Mouse (Mus musculus) cerebellum, postnatal 4 days (tissue): ENCODE results near the gene Uncx.
"Not testable (repeated sequence)": the region's sequence is repeated elsewhere in the genome, so short reads cannot be mapped to it uniquely, and the experiment has no call there.

Experiments used
- DNase-seq, 2 experiments: peaks; one replicate each; pipeline ENCODE4 v3.0.0; 2022; ENCODE audit warnings: low spot score in 2 of 2, mixed read lengths in 1 of 2

Uncx gene

GRCm38 (mm10) chr5:139561363-139562001, 18.2 kb downstream of the Uncx start:
- DNase-seq: no peak

DNA sequence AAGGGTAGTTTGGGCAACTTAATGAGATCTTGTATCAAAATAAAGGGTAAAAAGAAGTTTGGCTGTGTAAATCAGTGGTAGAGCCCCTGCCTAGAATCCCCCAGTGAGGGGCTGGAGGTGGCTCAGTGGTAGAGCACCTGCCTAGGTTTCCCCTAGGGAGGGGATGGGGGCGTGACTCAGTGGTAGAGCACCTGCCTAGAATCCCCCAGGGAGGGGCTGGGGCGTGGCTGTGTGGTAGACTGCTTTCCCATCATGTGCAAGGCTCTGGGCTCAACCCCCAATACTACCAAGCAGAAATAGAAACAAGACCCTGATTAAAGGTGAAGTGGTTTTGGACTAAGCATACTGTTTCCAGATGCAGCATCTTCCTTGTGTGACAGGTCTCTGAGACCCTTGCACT, 21.4 kb downstream of the Uncx start:
- no peak for DNase-seq

GRCm38 (mm10) chr5:139565462-139565861, 22.2 kb downstream of the Uncx start:
- DNase-seq: no peak

DNA sequence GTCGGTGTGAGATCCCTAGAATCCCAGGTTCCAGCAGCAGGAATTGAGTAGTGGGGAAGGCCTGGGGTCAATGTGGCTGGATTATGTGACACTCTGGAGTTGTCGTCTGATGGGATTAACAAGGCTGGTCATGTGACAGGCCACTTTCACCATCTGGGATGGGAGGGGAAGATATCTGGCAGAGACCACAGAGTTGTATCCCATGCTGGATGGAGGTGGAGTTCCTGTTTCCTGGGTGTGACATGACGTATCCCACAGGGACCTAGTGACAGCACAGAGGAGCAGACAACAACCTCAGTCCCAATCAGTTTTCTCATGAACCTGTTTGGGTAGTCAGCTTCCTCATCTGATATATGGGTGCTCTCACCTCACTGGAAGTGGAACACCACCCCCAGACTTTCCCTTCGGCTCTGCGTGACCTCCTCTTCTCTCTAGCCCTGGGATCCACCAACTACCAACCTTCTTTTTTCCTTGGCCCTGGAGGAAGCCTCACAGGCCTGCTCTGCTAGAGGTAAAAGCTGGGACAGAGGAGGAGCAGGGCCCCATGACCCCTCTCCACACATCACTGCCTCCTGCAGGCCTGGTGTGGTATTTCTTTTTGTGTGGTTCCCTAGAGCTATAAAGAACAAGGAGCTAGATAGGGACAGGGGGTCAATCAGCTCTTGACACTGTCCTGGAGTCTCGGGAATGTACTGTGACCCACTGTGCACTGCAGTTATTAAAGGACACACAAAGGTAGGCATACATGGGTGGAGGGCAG, 23.5 kb downstream of the Uncx start:
- DNase-seq: no peak

GRCm38 (mm10) chr5:139568079-139568478, 24.8 kb downstream of the Uncx start:
- peak in 1 of 2 experiments; percentile 37 for DNase-seq

GRCm38 (mm10) chr5:139572526-139572925, 29.2 kb downstream of the Uncx start:
- no peak for DNase-seq

GRCm38 (mm10) chr5:139573606-139574311, 30.5 kb downstream of the Uncx start:
- DNase-seq: no peak

GRCm38 (mm10) chr5:139575054-139575453, 31.8 kb downstream of the Uncx start:
- no peak for DNase-seq

GRCm38 (mm10) chr5:139580171-139580743, 37.0 kb downstream of the Uncx start:
- DNase-seq: no peak

DNA sequence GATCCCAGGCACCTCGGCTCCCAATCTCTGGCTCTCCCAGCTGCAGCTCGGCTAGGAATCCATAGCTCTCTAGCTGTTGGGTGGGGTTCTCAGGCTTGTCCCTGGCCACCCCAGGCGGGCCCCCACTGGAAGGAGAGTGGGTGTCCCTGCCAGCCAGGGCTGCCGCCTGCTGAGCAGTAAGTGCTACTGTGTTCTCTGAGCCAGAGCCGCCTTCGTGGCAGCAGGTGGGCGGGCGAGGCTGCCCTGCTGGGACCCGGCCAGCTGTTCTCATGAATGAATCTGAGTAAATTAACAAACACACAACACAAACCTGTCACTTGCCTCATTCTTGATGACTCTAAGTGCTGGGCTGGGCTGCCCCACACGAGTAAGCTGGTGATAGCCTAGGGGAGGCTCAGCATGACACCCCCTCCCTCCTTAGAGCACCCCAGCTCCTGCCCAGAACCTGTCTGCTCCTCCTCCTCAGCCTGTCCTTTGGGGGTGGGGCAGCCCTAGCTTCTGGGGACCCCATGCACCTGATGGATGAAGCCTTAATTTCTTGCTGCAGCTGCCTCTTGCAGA, 38.1 kb downstream of the Uncx start:
- no peak for DNase-seq

GRCm38 (mm10) chr5:139584971-139585747, 41.9 kb downstream of the Uncx start:
- DNase-seq: peak in 1 of 2 experiments; percentile 33

DNA sequence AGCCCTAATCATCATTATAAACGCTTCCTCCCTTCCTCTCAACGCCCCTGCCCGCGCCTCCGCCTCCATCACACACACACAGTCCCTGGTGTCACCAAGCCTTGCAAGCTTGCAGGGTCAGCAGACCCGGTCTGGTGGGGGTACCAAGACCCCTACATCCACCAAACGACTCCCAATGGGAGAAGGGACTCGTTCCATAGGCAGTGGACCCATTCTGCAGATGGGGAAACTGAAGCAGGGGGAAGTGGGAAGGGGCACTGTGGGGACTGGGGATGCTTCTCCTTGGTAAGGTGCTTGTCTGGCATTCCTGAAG, 42.4 kb downstream of the Uncx start:
- DNase-seq: no peak

GRCm38 (mm10) chr5:139587459-139587858, 44.2 kb downstream of the Uncx start:
- not testable (repeated sequence) for DNase-seq

DNA sequence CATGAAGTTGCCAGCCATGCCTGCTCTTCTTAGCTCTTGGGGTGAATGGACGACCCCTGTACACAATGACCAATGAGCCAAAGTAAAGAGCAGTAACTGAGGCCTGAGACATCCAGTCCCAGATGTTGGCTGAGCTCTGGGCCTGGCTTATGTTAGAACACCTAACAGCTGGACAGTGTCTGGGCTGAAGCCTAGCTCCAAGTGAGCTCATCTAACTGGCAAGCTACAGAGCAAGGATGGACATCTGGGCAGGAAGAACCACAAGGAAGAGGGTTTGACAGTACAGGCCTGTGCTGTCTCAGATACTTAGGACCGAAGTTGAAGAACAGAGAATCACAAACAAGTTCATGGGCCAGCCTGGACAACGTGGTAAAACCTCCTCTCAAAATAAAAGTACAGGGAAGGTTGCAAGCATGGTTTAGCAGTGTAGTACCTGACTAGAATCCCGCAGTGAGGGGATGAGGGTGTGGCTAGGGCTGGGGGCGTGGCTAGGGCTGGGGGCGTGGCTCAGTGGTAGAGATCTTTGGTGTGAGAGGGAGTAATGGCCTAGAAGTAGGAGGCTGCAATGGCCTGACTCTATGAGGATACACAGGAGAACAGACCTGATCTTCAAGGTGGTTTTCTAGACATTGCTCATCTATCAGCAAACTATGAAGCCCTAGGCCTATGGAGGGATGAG, 47.5 kb downstream of the Uncx start:
- not testable (repeated sequence) for DNase-seq

DNA sequence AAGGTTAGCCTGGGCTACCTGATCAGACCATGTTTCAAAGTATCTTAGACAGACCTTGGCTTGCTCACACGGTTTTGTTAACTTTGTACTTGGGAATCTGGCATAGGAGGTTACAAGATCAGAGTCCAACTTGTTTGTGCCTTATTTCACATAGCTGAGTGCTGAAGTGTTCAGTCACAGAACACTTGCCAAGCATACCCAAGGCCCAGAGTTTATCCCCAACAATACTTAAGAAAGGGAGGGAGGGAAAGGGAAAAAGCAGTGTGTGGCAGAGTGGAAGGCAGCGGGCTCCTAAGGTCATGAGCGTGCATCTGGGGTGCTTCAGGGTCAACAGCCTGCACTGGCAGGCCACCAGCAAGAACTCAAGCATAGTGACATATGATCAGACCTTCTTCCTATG, 48.7 kb downstream of the Uncx start:
- no peak for DNase-seq

DNA sequence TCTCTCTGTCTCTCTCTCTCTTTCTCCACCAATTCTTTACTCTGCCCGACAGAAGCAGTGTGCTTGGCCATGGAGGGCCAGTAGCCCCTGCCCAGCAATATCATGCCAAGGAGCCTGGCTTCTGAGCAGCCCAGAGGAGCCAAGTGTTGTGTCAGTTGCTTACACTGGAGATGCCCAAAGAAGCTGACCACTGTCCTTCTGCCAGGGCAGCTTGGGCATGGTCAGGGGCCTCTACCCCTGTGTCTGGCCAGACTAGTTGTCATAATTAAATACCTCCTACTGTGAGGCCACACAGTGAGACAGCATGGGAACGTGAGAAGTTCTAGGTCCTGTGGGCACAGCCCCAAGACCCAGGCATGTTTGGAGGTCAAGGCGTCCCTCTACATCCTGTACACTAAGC, 49.6 kb downstream of the Uncx start:
- no peak for DNase-seq

DNA sequence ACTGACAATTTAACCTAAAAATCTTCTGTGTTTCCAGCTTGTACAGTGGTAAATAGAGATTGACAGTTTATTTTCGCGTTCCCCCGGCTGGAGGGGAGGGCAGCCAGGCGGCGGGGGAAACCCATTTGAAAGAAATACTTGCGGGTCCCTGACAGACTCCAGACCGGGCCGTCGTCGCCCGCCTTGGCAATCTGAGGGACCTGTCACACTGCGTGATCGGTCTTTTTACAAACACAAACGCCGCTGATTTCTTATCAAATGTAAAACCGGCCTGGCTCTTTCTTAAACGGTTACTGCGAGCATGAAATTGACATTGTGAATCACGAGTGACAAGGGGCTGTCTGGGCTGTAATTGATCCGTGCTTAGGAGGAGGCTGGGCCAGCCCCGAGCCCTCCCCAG, 50.5 kb downstream of the Uncx start:
- no peak for DNase-seq

- DNase-seq: no peak
These were observed 51.7 kb downstream of the Uncx start for GRCm38 (mm10) chr5:139595001-139595400.
